Mouse (Mus musculus) G1E-ER4 (cell line): ENCODE data around the gene Rrp7a. TPM values are rescaled to one million over a fixed set of nuclear protein-coding genes. Genes with fewer than 3 reads are reported as not detected.

Source experiments
- GATA1 ChIP-seq: IDR thresholded peaks from one replicate; pipeline ENCODE4 v1.8.0; 2012; ENCODE audit warnings: low read length, inconsistent platforms
- polyA plus RNA-seq: library from polyadenylated mRNA; stranded (reverse); fragments of >175 nt; gene quantifications from 2 replicates; pipeline ENCODE4 v1.2.3, GENCODE M21; 2012

Rrp7a gene
- polyA plus RNA-seq = 52.6 and 161 TPM in 2 replicates

GRCm38 (mm10) chr15:83122566-83123145, at the start of gene Rrp7a:
TSS of gene Rrp7a (minus strand) at chr15:83122801.
- TF ChIP-seq GATA1 = no peak

- TF ChIP-seq GATA1 = no peak
Observed at GRCm38 (mm10) chr15:83171712-83172481, 49.3 kb upstream of the Rrp7a start.

- TF ChIP-seq GATA1 = no peak
Observed at GRCm38 (mm10) chr15:83170956-83171659, 48.5 kb upstream of the Rrp7a start.

GRCm38 (mm10) chr15:83169772-83170722, 47.4 kb upstream of the Rrp7a start:
- TF ChIP-seq GATA1 = no peak

GRCm38 (mm10) chr15:83168875-83169771, 46.5 kb upstream of the Rrp7a start:
- TF ChIP-seq GATA1 = no peak

- no peak for TF ChIP-seq GATA1
Observed at GRCm38 (mm10) chr15:83168311-83168710, 45.7 kb upstream of the Rrp7a start.

GRCm38 (mm10) chr15:83167550-83168065, 45.0 kb upstream of the Rrp7a start:
- TF ChIP-seq GATA1 = no peak

- no peak for TF ChIP-seq GATA1
Observed at GRCm38 (mm10) chr15:83167126-83167525, 44.5 kb upstream of the Rrp7a start.

- no peak for TF ChIP-seq GATA1
Observed at GRCm38 (mm10) chr15:83166642-83167041, 44.0 kb upstream of the Rrp7a start.

- TF ChIP-seq GATA1 = no peak
Observed at GRCm38 (mm10) chr15:83165526-83166315, 43.1 kb upstream of the Rrp7a start.

- no peak for TF ChIP-seq GATA1
Observed at GRCm38 (mm10) chr15:83164971-83165471, 42.4 kb upstream of the Rrp7a start.

- no peak for TF ChIP-seq GATA1
Observed at GRCm38 (mm10) chr15:83162818-83163485, 40.4 kb upstream of the Rrp7a start.
